In genomic region chr3:95385401-95386075, GRCm38 (mm10) we compare ENCODE assay signal across 15 mouse cellular contexts. TPM values are rescaled to one million over a fixed set of nuclear protein-coding genes. Genes with fewer than 3 reads are reported as not detected.
"Had no signal": no experiment of that assay in that cellular context is flagged by ENCODE, and none has a peak within 500 bp of the region (broad histone marks: within the 10 kb centered on the region; RNA-seq: fewer than 3 reads in every experiment).

No protein-coding gene starts in this region.

- H3K4me3 ChIP-seq: limb, embryonic 13.5 days; midbrain, embryonic 12.5 days; neural tube, embryonic 12.5 days had no signal

- H3K9ac ChIP-seq: limb, embryonic 13.5 days; liver, embryonic 14.5 days; lung, embryonic 14.5 days; midbrain, embryonic 12.5 days; neural tube, embryonic 12.5 days had no signal

- H3K27ac ChIP-seq: kidney, postnatal 0 days; limb, embryonic 13.5 days; liver, embryonic 14.5 days; macrophage; midbrain, embryonic 12.5 days; neural tube, embryonic 12.5 days; stomach, postnatal 0 days had no signal

- DNase-seq: kidney, adult 9 months; kidney, postnatal 36 days; layer of hippocampus, adult 9-11 months; layer of hippocampus, postnatal 36 days; lung, embryonic 14.5 days; lung, postnatal 10 days had no signal

- H3K27me3 ChIP-seq: limb, embryonic 13.5 days; midbrain, embryonic 12.5 days; neural tube, embryonic 12.5 days had no signal

- H3K4me1 ChIP-seq: limb, embryonic 13.5 days; midbrain, embryonic 12.5 days; neural tube, embryonic 12.5 days had no signal

- H3K36me3 ChIP-seq: limb, embryonic 13.5 days; midbrain, embryonic 12.5 days; neural tube, embryonic 12.5 days had no signal

- H3K9me3 ChIP-seq: limb, embryonic 13.5 days; midbrain, embryonic 12.5 days; neural tube, embryonic 12.5 days had no signal

- H3K4me2 ChIP-seq: limb, embryonic 13.5 days; lung, embryonic 14.5 days; midbrain, embryonic 12.5 days; neural tube, embryonic 12.5 days had no signal

RNA-seq across cellular contexts. Expression of gene 4930558C23Rik, which starts 17.1 kb away (rescaled TPM):
- polyA plus RNA-seq: liver, adult 2 months; liver, embryonic 14.5 days; lung, embryonic 14.5 days; macrophage; midbrain, embryonic 12.5 days; midbrain, postnatal 0 days; neural tube, embryonic 12.5 days had no signal
